Mouse (Mus musculus) adipose tissue, adult 10 weeks (tissue): ENCODE results near the gene Best1. TPM values are rescaled to one million over a fixed set of nuclear protein-coding genes. Genes with fewer than 3 reads are reported as not detected.

Experiments
- polyA plus RNA-seq: library from polyadenylated mRNA; stranded (reverse); fragments of 350-450 nt; fragmentation: Illumina TruSeq; extraction: RNeasy Lipid Tissue Mini Kit (QIAGEN cat#74804); gene quantifications from one replicate; pipeline ENCODE4 v1.2.3, GENCODE M21; 2014; ENCODE audit warnings: low read depth, low replicate concordance

Gene Best1
- 3.3 TPM for polyA plus RNA-seq

DNA sequence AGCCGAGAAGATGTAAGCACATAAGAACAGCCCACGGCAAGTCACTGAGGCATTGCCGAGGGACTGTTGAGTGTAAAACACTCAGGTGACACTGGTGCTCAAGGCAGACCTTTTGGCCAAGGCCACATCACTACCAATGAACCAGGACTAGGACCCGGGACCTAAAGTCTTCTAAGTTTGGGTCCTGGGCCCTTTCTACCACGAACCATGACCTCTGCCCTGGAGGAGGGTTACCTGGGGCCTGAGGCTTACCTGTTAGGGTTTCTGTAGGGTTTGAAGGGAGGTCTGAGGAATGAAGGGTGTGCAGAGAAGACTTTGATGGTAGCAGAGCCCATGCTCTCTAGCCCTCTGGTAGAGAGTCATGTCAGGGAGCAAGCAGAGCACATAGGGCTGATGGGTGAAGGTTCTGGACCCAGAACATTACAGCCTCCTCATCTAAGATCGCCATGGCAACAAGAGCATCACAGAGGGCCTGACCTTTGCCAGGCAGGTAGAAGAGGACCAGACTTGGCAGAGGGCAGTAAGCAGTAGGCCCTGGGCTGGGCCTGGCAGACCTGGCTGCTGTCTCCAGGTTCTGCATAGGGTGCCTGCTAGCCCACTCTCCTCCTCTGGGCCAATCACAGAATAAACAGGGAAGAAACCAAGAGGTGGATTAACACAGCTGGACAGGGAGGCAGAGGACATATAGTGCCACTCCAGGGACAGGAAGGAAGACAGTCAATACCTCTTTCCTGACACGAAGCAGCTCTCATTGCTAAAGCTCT, at the start of gene Best1, which contains the start of gene Rab3il1:
Gene Best1 (minus strand): TSS at position 428 of the 764 bp plus-strand sequence.
Gene Rab3il1 (plus strand): TSS at position 464 of the 764 bp plus-strand sequence.

DNA sequence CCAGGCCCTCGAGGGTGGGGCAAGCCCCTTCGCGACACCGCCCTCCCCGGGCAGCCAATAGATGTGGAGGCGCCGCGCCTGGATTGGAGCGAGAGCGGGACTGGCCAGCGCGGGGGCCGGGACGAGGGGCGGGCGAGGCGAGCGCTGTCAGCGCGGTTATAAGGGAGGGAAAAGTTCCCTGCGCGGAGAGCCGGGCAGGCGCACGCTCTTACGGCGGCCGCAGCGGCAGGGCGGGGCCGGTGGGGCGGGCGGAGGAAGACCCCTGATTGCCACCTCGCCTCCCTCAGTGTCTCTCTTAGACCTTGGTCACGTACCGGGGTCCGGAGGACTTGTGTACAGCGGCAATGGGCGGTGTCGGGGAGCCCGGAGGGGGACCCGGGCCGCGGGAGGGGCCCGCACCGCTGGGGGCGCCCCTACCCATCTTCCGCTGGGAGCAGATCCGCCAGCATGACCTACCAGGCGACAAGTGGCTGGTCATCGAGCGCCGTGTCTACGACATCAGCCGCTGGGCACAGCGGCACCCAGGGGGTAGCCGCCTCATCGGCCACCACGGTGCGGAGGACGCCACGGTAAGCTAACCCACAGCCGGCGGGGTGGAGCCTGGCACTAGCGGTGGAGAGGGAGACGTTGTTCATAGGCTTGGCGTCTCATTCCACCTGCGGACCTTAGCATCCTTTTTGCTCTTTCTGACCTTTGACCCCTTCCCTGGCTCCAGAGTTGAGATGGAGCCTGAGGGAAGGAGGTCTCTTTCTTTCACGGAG, 40.1 kb upstream of the Best1 start, which contains the start of gene Fads3:
Gene Fads3 (plus strand): TSS at position 182 of the 761 bp plus-strand sequence.

DNA sequence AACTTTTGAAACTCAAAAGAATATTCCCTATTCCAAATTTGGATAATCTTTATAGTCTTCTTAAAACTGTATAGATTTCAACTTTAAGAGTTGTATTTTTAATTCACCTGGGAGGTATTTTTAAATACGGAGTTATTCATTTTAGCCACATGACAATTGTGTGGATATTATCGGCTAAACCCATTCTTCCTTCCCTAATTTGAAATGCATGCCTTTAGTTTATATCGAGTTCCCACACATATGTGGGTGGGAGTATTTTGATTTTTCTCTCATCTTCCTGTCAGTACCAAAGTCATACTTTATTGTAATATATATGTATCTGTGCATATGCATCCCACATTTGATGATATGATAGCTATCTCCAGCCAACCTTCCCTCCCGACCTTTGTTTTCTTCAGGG, 21.2 kb downstream of the Best1 start, which contains the start of gene Fth1:
Gene Fth1 (plus strand): TSS at position 341 of the 400 bp plus-strand sequence.

Other genes starting within 250 kb of the Best1 start
- gene Scgb2a2, start 154.1 kb downstream of the Best1 start, polyA plus RNA-seq, result not detected
- gene Incenp, start 102.1 kb downstream of the Best1 start, polyA plus RNA-seq, result 10.5 TPM
- gene Fth1, start 21.0 kb downstream of the Best1 start, polyA plus RNA-seq, result 2,429 TPM
- 29.7 TPM for gene Rab3il1, start within 50 bp of the Best1 start, polyA plus RNA-seq
- 155 TPM for gene Fads3, start 39.9 kb upstream of the Best1 start, polyA plus RNA-seq
- gene Fads2, start 100.1 kb upstream of the Best1 start, polyA plus RNA-seq, result 284 TPM
- 172 TPM for gene Fads1, start 181.3 kb upstream of the Best1 start, polyA plus RNA-seq
- gene Tmem258, start 202.4 kb upstream of the Best1 start, polyA plus RNA-seq, result 216 TPM
- gene Fen1, start 202.5 kb upstream of the Best1 start, polyA plus RNA-seq, result 9.7 TPM
- gene Myrf, start 239.1 kb upstream of the Best1 start, polyA plus RNA-seq, result 8.1 TPM